Mouse (Mus musculus) urinary bladder, postnatal 4 days (tissue): ENCODE measurements around the gene Rpl36al.
"Not testable (repeated sequence)": the region's sequence is repeated elsewhere in the genome, so short reads cannot be mapped to it uniquely, and the experiment has no call there.

ENCODE experiments used
- DNase-seq, 2 experiments: peaks; one replicate each; pipeline ENCODE4 v3.0.0; 2021 to 2022; ENCODE audit warnings: low spot score in 2 of 2

Gene Rpl36al

DNA sequence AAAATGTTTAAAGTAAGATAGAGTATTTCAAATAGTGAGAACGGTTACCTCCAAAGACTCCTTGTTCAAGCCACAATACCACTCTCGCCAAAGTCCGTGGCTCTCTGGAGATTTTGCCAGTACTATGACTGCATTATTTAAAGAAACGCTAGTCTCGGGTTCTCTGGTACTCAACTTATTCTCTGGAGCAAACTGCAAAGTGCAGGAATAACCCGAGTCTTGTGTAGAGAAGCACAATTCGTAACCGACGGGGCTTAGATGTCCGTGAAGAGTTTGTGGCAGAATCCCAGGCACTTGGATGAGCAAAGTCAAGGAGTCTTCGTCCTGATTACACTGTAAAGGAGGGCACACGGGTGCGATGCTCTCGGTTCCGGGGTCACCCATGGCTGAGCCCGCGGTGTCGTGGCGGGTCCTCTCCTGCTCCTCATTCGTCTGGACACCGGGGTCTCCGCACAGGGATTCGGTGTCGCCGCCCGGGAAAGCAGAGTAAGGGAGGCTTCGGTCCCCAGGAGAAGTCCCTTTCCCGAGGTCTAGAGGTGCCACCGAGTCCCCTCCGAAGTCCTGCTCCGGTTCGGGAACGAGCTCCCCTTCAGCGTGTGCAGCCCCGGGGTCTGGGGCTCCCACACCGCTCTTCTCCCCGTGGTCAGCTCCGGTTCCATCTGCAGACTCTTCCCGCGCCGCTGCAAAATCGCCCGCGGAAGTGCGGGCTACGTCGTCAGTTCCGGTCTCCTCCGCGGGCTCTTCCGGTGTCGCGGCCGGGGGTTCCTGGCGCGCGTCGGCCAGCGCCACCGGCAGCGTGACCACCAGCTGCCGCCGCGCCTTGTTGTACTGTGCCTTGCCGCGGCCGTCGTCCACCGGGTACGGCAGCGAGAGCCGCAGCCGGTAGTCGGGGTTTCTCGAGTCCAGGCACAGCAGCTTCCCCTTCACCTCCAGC, 12.8 kb upstream of the Rpl36al start, which contains the start of gene Gm49383:
TSS of gene Gm49383 (minus strand) at position 661 of the 934 bp plus-strand sequence.
- DNase-seq: peak; percentile 64 to 76

- DNase-seq: peak in 1 of 2 experiments; percentile 54
Observed at GRCm38 (mm10) chr12:69192637-69193036, 8.8 kb upstream of the Rpl36al start.

DNA sequence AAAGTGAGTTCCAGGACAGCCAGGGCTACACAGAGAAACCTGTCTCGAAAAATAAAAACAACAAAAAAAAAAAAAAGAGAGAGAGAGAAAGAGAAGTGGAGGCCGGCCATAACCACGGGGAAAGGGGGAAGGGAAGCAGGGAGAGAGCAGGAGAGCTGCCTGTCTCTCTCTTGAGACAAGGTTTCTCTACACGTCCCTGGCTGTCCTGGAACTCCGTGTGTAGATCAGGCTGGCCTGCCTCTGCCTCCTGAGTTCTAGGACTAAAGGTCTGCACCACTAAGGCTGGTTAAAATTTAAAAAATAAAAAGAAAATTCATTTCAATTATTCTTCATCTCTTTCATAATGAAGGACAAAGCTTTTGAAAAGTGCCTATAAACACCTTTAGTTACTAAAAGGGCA, 7.5 kb upstream of the Rpl36al start:
- peak in 1 of 2 experiments; percentile 19 for DNase-seq

- no peak for DNase-seq
Observed at GRCm38 (mm10) chr12:69190522-69190921, 6.6 kb upstream of the Rpl36al start.

GRCm38 (mm10) chr12:69190074-69190473, 6.2 kb upstream of the Rpl36al start:
- DNase-seq: peak in 1 of 2 experiments; percentile 22

DNA sequence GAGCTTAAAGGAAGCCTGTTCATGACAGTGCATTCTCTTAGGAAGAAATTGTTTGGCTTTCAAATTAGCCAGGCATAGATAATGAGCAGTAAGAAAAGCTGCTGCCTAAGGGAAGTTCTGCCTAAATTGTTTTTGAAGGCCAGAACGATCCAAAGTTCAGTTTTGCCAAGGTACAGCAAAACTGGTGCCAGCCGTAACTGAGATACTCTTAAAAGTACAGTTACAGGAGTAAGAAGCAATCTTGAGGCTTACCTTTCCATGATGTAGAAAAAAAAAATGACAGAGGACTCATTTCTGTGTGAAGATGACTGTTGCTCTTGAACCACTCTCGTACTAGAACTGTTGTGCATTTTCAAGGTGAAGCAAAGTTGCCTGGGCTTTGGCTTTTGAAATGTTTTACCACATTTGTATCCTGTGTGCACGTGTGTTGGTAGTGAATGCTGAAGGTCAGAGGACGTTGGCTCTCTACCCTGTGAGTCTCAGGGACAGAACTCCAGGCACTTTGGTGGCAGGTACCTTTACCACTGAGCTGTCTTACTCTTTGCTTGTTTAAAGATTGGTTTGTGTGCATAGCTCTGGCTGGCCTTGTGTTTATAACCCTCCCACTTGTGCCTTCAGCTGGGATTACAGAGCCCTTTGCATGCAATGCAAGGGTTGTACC, 3.1 kb upstream of the Rpl36al start:
- DNase-seq: no peak

- no peak for DNase-seq
Observed at GRCm38 (mm10) chr12:69185371-69185770, 1.5 kb upstream of the Rpl36al start.

DNA sequence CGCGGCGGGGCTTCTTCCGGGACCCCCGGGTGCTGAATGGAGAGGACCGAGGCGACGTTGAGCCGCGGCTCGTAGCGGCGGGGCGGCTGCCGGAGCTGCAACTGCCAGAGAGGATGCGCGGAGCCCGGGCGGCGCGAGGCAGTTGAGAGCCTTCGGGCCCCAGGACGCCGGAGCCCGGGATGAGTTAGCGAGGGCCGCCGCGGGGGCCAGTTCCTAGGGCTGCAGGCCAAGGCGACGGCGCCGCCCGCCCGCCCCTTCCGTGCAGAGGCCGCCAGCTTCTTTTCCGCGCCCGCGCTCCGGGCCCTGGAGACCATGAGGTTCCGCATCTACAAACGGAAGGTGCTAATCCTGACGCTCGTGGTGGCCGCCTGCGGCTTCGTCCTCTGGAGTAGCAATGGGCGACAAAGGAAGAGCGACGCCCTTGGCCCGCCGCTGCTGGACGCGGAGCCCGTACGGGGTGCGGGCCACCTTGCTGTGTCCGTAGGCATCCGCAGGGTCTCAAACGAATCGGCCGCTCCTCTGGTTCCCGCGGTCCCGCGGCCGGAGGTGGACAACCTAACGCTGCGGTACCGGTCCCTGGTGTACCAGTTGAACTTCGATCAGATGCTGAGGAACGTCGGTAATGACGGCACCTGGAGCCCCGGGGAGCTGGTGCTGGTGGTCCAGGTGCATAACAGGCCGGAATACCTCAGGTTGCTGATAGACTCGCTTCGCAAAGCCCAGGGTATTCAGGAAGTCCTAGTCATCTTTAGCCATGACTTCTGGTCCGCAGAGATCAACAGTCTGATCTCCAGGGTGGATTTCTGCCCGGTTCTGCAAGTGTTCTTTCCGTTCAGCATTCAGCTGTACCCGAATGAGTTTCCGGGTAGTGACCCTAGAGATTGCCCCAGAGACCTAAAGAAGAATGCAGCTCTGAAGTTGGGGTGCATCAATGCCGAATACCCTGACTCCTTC, 736 bp upstream of the Rpl36al start:
- peak; percentile 55 to 65 for DNase-seq

DNA sequence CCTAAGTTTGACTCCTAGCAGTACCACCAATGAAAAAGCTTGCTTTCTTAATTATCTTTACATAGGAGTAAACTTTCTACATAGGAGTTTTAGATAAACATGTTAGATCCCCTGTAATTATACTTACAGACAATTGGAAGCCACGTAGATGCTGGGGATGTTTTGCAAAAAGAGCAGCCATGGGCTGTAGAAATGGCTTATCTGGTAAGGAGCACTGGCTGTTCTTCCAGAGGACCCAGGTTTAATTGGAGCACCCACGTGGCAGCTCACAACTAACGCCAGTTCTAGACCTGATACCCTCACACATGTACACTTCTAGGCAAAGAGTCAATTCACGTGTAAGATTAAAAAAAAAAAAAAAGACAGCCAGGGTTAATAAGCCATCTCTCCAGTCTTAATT, 2.1 kb downstream of the Rpl36al start:
- DNase-seq: no peak

DNA sequence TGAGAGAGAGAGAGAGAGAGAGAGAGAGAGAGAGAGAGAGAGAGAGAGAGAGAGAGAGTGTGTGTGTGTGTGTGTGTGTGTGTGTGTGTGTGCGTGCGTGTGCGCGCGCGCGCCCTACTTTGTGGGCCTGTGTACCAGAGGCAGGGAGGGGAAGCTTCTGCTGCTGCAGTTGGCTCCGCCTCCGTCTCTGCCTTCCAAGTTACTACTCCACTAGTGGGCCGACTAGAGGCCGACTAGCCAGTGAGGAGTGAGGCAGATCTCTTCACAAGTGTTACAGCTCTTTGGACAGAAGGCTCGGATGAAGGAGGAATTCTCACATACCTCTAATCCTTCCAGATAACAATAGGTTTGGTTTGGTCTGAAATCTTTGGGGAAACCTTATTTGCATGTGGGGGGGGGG, 4.5 kb downstream of the Rpl36al start:
- DNase-seq: no peak

DNA sequence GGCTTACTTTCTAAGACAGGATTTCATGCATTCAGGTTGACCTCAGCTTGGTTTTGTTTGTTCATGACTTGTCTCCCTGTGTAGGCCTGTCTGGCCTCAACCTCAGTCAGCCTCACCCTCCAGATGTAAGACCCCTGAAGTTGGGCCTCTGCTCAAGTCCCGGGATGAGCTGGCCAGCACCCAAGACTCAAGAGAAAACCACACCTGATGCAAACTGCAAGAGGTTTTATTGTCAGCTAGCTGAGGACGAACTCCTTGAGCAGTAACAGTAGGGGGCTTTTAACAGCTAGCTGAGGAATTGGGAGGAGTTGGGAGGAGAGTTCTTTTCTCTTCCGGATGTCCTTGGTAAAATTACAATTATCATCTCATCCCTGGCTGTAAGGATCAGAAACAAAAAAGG, 6.4 kb downstream of the Rpl36al start:
- no peak for DNase-seq

DNA sequence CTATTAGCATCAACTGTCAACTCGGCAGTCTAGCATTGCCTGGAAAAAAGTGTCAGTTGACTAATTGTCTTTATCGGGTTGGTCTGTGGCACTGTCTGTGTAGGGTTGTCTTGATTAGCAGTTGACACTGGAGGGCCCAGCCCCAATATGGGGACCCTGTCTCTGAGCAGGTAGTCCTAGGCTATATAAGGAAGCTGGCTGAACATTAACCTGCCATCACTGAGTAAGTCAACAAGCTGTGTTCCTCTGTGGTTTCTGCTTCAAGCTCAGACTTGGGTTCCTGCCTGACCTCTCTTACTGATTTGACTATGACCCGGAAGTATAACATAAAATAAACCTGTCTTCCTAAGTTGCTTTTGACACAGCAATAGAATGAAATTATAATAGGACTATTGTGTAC, 7.9 kb downstream of the Rpl36al start:
- no peak for DNase-seq

DNA sequence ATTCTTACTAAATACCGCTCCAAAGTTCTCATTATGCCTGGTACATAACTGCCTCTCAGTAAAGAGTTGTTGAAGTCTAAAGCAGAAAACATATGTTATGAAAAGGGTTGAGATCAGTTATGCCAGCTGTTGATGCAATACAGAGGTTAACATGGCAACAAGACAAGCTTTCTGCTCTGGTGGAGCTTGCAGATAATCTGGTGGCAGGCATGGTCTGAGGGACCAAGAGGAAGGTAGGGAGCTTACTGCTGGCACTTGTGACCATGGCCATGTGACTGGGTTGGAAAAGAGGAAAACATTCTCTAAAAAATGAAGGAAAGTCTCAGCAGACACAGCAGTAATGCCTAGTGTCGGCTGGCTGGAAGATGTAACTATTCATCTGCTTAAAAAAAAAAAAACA, 12.6 kb downstream of the Rpl36al start:
- DNase-seq: no peak

GRCm38 (mm10) chr12:69168461-69169106, 15.3 kb downstream of the Rpl36al start, which contains the start of gene Lrr1:
Gene Lrr1 (plus strand): TSS chr12:69168814.
- DNase-seq: peak; percentile 80 to 83

- no peak for DNase-seq
Observed at GRCm38 (mm10) chr12:69167656-69168460, 16.0 kb downstream of the Rpl36al start.

DNA sequence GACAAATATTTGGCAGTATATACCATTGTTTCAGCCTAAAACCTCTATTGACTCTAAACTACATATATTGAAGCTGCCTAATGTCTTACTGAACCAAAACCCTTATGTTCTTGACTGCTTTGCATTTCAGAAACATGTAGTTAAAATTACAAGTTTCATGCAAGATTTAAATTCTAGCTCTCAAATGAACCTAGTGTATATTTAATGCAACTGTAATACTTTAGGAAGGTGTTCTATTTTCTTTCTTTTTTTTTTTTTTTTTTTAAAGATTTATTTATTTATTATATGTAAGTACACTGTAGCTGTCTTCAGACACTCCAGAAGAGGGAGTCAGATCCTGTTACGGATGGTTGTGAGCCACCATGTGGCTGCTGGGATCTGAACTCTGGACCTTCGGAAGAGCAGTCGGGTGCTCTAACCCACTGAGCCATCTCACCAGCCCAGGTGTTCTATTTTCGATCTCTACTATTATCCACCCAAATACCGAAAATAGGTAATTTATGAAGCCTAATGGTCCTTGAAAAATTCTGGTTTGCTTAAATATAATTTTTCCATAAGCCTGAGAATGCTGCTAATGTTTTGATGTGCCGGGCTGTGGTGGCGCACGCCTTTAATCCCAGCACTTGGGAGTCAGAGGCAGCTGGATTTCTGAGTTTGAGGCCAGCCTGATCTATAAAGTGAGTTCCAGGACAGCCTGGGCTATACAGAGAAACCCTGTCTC, 16.9 kb downstream of the Rpl36al start:
- not testable (repeated sequence) for DNase-seq

- DNase-seq: no peak
Observed at GRCm38 (mm10) chr12:69164904-69165303, 19.0 kb downstream of the Rpl36al start.

DNA sequence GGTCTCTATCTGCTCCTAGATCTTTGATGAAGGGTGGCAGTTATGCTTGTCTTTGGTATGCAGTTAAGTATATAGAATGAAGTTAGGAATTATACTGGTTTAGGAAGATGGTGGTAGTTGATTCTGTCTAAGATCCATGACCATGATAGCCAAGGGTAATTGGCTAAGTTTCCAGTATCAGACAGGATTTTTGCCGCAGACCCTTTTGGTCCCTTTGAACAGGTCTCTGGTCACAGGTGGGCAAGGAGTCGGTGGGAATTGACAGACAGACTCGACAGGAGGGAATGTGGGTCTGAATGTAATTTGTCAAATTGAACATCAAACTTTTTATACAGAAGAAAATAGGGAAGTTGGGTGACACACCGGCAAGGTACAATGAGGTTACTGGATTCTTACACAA, 20.3 kb downstream of the Rpl36al start:
- DNase-seq: not testable (repeated sequence)

DNA sequence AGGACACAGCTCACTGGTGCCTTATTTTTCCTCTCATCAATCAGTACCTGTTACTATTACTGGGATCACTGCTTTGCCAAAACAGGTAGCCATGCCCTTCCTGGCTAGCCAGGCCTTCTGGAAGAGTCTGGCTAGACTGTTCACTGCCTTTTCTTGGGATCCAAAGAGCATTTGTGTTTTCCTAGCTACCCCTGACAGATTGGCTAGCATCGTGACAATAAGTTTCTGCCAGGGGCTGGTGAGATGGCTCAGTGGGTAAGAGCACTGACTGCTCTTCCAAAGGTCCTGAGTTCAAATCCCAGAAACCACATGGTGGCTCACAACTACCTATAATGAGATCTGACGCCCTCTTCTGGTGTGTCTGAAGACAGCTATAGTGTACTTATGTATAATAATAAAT, 23.2 kb downstream of the Rpl36al start:
- not testable (repeated sequence) for DNase-seq

DNA sequence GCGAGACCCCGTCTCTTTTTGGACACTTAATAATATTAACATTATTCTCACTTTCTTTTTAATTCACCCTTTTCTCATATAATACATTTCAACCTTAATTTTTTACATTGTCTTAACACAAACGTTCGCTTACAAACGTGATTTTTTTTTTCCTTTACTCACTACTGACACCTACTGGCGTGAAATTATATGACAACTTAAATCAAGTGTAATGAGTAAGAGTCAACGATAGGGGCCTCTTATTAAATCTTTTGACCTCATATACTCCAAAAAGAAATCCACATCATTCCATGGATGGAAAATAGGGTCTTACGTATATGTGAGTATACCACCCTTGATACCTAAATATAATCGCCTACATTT, 24.3 kb downstream of the Rpl36al start:
- DNase-seq: no peak
